Mouse (Mus musculus) kidney, embryonic 15.5 days (tissue): Measurements from ENCODE around the gene Nek1. TPM values are rescaled to one million over a fixed set of nuclear protein-coding genes. Genes with fewer than 3 reads are reported as not detected.

Experiments
- ATAC-seq: fragments of 200-750 bp; cut with Nextera tagmentation; replicated peaks from 2 replicates; pipeline ENCODE4 v1.8.0; 2017; ENCODE audit warnings: moderate TSS enrichment; ENCODE audit not compliant: low FRiP score
- H3K27ac ChIP-seq: fragments of 300-500 bp; sonication (generic); 2 replicates; pipeline ENCODE4 v1.5.1; 2015; ENCODE audit warnings: mild to moderate bottlenecking, inconsistent platforms
- H3K27me3 ChIP-seq: fragments of 300-500 bp; sonication (generic); 2 replicates; pipeline ENCODE4 v1.6.1; 2015; ENCODE audit warnings: inconsistent platforms
- H3K36me3 ChIP-seq: fragments of 300-500 bp; sonication (generic); 2 replicates; pipeline ENCODE4 v1.6.1; 2015; ENCODE audit warnings: inconsistent platforms
- H3K4me1 ChIP-seq: fragments of 300-500 bp; sonication (generic); 2 replicates; pipeline ENCODE4 v1.6.1; 2015; ENCODE audit warnings: inconsistent platforms
- H3K4me2 ChIP-seq: fragments of 300-500 bp; sonication (generic); 2 replicates; pipeline ENCODE4 v1.6.1; 2015; ENCODE audit warnings: moderate library complexity, mild to moderate bottlenecking, inconsistent platforms
- H3K4me3 ChIP-seq: fragments of 300-500 bp; sonication (generic); replicated peaks from 2 replicates; pipeline ENCODE4 v1.5.1; 2015; ENCODE audit warnings: mild to moderate bottlenecking, inconsistent platforms
- H3K9ac ChIP-seq: fragments of 300-500 bp; sonication (generic); 2 replicates; pipeline ENCODE4 v1.6.1; 2015; ENCODE audit warnings: mild to moderate bottlenecking, inconsistent platforms
- H3K9me3 ChIP-seq: fragments of 300-500 bp; sonication (generic); replicated peaks from 2 replicates; pipeline ENCODE4 v1.6.1; 2016; ENCODE audit warnings: inconsistent platforms
- WGBS: fragments of 180-500 bp; shearing (Covaris S2); methylation state at CpG from one replicate; pipeline ENCODE4 v1.1.7; 2015; ENCODE audit warnings: mixed read lengths; 5-methylcytosine and 5-hydroxymethylcytosine counted together
- polyA plus RNA-seq: library from polyadenylated mRNA; unstranded; fragments of >200 nt; fragmentation: Nextera tagmentation; extraction: Ambion mirVana; gene quantifications from 2 replicates; pipeline ENCODE4 v1.2.1, GENCODE M21; 2015

Gene Nek1
- polyA plus RNA-seq, 1 experiment from 2014 or later: 20.3 TPM

- H3K36me3 ChIP-seq: peaks cover 8% of the 10 kb centered on the region
- peak overlapping the region; percentile 96 for H3K27ac ChIP-seq
- peak overlapping the region; percentile 61 for H3K4me2 ChIP-seq
- WGBS: 5% methylated on average over 12 of the region's 12 CpGs
- peaks cover 6% of the 10 kb centered on the region; the same call in 1 of the 2 replicates for H3K4me1 ChIP-seq
- H3K27me3 ChIP-seq: no peaks in the 10 kb centered on the region
- no peak; the same call in 1 of the 2 replicates for ATAC-seq
- H3K9me3 ChIP-seq: peaks cover 4% of the 10 kb centered on the region; the same call in 1 of the 2 replicates
- peak overlapping the region; percentile 87 for H3K4me3 ChIP-seq
- peak overlapping the region; percentile 72 for H3K9ac ChIP-seq
These were observed 618 bp downstream of the Nek1 start for GRCm38 (mm10) chr8:60993639-60993986.

DNA sequence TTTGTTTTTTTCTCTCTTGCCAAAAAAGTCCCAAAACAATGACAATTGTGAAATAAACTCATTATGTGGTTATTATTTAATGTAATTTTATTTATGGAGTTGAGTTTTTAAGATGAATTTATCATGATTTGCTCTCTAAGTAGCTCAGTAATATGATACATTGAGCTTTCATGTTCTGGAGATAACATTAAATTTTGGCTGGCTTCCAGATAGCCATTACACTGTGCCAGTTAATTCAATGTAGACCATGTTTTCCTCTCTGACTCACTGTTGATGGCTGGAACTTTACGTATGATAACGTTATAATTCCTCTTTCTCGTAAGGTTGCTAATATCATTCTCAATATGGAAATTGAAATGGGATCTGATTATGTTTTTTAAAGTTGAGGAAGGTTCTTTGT, 3.5 kb downstream of the Nek1 start:
- Histone ChIP-seq H3K4me2 (no peak overlapping the region), H3K27ac (no peak overlapping the region), H3K9ac (no peak overlapping the region), H3K4me3 (no peak overlapping the region), H3K27me3 (no peaks in the 10 kb centered on the region), H3K4me1 (peaks cover 6% of the 10 kb centered on the region; the same call in 1 of the 2 replicates), H3K9me3 (peaks cover 5% of the 10 kb centered on the region; the same call in 1 of the 2 replicates), H3K36me3 (peaks cover 10% of the 10 kb centered on the region)
- WGBS: 80% methylated on average over 3 of the region's 3 CpGs
- no peak for ATAC-seq

DNA sequence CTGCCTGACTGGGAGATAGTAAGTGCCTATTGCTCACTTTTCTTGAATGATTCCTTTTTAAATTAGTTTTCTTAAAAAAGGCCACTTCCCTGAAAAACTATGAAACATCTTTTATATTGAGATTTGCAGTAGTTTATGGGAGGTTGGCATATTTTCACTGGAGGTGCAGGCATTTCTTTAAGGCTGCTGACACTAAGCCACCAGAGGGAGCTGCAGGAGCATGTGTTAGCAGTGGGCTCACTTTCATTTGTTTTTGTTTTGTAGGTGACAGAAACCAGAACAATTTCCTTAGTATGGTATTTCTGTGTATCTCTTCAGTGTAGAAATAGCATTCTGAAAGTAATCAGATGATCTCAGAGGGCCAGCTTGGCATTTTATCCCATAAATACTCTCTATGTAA, 49.0 kb downstream of the Nek1 start:
- H3K9me3 ChIP-seq: no peaks in the 10 kb centered on the region
- H3K9ac ChIP-seq: no peak overlapping the region
- no peak overlapping the region for H3K4me3 ChIP-seq
- H3K27me3 ChIP-seq: no peaks in the 10 kb centered on the region
- no peaks in the 10 kb centered on the region for H3K4me1 ChIP-seq
- H3K36me3 ChIP-seq: peaks cover 7% of the 10 kb centered on the region
- H3K4me2 ChIP-seq: no peak overlapping the region
- no peak overlapping the region for H3K27ac ChIP-seq
- ATAC-seq: no peak

DNA sequence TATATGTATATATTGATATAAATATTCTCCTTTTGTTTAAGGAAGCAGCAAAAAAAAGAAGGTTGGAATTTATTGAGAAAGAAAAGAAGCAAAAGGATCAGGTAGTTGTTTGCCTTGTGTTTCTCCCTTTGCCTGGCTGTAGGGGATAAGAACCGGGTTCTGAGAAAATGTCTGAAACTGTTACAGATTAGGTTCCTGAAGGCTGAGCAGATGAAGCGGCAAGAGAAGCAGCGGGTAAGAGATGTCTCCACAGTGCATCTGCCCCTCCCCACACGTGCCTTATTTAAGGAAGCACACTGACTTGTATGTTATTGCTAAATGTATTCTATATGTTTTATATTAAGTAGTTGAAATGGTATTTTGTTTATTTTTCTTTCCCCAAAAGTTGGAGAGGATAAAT, 50.9 kb downstream of the Nek1 start:
- Histone ChIP-seq H3K9me3 (no peaks in the 10 kb centered on the region), H3K36me3 (peaks cover 3% of the 10 kb centered on the region; the same call in 1 of the 2 replicates), H3K27ac (no peak overlapping the region), H3K4me1 (no peaks in the 10 kb centered on the region), H3K27me3 (no peaks in the 10 kb centered on the region), H3K4me2 (no peak overlapping the region), H3K4me3 (no peak overlapping the region), H3K9ac (no peak overlapping the region)
- no peak for ATAC-seq
- WGBS: 83% methylated on average over 4 of the region's 4 CpGs

DNA sequence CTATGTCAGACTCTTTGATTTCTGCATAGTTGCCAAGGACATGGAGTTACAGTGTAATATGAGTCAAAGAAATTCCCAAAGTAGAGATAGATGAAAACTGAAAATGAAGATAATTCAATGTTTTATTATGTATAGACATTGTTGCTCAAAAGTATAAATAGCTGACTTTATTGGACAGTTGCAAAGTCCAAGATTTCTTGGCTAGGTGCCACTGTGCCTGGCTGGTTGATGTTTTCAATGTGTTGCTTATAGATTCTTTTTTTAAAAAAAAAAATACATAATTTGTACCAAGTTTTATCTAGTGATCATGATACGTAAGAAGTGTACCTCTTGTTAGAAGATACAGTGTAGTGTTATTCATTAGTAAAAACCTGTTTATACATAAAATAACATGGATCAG, 53.8 kb downstream of the Nek1 start:
- Histone ChIP-seq H3K36me3 (peaks cover 8% of the 10 kb centered on the region; the same call in 1 of the 2 replicates), H3K27ac (no peak overlapping the region), H3K9ac (no peak overlapping the region), H3K4me3 (no peak overlapping the region), H3K4me1 (no peaks in the 10 kb centered on the region), H3K27me3 (no peaks in the 10 kb centered on the region), H3K9me3 (no peaks in the 10 kb centered on the region), H3K4me2 (no peak overlapping the region)
- no peak for ATAC-seq
- 88% methylated on average over 1 of the region's 1 CpGs for WGBS

GRCm38 (mm10) chr8:61053017-61053416, 60.0 kb downstream of the Nek1 start:
- Histone ChIP-seq H3K27me3 (no peaks in the 10 kb centered on the region), H3K4me3 (no peak overlapping the region)
- WGBS: 93% methylated on average over 1 of the region's 1 CpGs

DNA sequence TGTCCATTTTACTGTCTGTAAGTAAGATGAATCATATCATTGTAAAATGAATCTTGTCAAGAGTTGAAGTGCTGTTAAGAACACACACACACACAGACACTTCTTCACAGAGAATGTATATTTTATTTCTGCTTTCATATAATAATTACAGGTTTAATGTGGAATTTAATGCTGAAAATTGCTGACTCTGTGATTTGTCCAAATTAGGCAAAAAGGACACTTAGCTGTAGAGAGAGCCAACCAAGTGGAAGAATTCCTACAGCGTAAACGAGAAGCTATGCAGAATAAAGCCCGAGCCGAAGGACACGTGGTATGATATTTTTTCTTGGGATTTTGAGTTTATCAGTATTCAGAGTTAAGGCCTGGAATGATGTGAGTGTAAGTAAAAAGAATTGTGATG, 61.3 kb downstream of the Nek1 start:
- Histone ChIP-seq H3K9ac (no peak overlapping the region), H3K4me3 (no peak overlapping the region), H3K36me3 (peaks cover 8% of the 10 kb centered on the region; the same call in 1 of the 2 replicates), H3K27ac (no peak overlapping the region), H3K9me3 (no peaks in the 10 kb centered on the region), H3K4me1 (0 out of 2 replicates have a peak, but pooled peaks cover 2% of the 10 kb centered on the region), H3K27me3 (no peaks in the 10 kb centered on the region), H3K4me2 (no peak overlapping the region)
- WGBS: 93% methylated on average over 5 of the region's 5 CpGs
- no peak for ATAC-seq

More at GRCm38 (mm10) chr8:61053017-61053416, 60.0 kb downstream of the Nek1 start:
- Histone ChIP-seq H3K9me3 (no peaks in the 10 kb centered on the region), H3K36me3 (peaks cover 8% of the 10 kb centered on the region; the same call in 1 of the 2 replicates), H3K27ac (no peak overlapping the region), H3K4me2 (no peak overlapping the region), H3K4me1 (0 out of 2 replicates have a peak, but pooled peaks cover 2% of the 10 kb centered on the region), H3K9ac (no peak overlapping the region)
- no peak for ATAC-seq

GRCm38 (mm10) chr8:61056997-61057396, 64.0 kb downstream of the Nek1 start:
- Histone ChIP-seq H3K4me1 (0 out of 2 replicates have a peak, but pooled peaks cover 2% of the 10 kb centered on the region), H3K9ac (no peak overlapping the region), H3K27ac (peak overlapping the region; percentile 62), H3K9me3 (no peaks in the 10 kb centered on the region), H3K36me3 (0 out of 2 replicates have a peak, but pooled peaks cover under 1% of the 10 kb centered on the region), H3K4me2 (no peak overlapping the region), H3K4me3 (no peak overlapping the region), H3K27me3 (no peaks in the 10 kb centered on the region)
- 47% methylated on average over 3 of the region's 3 CpGs for WGBS
- no peak for ATAC-seq

- H3K4me2 ChIP-seq: no peak overlapping the region
- no peak overlapping the region for H3K9ac ChIP-seq
- H3K27ac ChIP-seq: no peak overlapping the region
- 0 out of 2 replicates have a peak, but pooled peaks cover 2% of the 10 kb centered on the region for H3K4me1 ChIP-seq
- H3K4me3 ChIP-seq: no peak overlapping the region
- H3K9me3 ChIP-seq: no peaks in the 10 kb centered on the region
- H3K36me3 ChIP-seq: no peaks in the 10 kb centered on the region
- ATAC-seq: no peak
- no peaks in the 10 kb centered on the region for H3K27me3 ChIP-seq
These were observed 66.1 kb downstream of the Nek1 start for GRCm38 (mm10) chr8:61059143-61059542.

GRCm38 (mm10) chr8:61060412-61060811, 67.4 kb downstream of the Nek1 start:
- Histone ChIP-seq H3K4me1 (0 out of 2 replicates have a peak, but pooled peaks cover 2% of the 10 kb centered on the region), H3K9me3 (no peaks in the 10 kb centered on the region), H3K4me3 (no peak overlapping the region), H3K9ac (no peak overlapping the region), H3K4me2 (no peak overlapping the region), H3K27me3 (no peaks in the 10 kb centered on the region), H3K27ac (no peak overlapping the region), H3K36me3 (no peaks in the 10 kb centered on the region)
- ATAC-seq: no peak
- 67% methylated on average over 7 of the region's 7 CpGs for WGBS

DNA sequence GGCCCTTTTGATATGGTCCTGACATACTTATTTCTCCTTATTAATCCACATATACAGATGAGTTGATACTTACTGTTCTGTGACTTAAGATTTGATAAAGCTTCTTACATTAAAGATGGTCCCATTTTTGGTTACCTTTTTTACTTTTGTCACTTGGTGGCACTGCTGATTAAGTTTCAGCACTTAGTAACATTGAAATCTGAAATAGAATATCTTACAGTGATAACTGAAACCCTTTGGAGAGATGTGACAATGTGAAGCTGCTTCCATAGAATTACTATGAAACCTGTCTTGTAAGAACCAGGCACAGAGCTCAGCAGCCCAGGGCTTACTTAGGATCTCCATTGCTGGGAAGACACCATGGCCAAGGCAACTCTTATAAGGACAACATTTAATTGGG, 82.1 kb downstream of the Nek1 start:
- Histone ChIP-seq H3K9me3 (no peaks in the 10 kb centered on the region), H3K4me2 (no peak overlapping the region), H3K27ac (no peak overlapping the region), H3K9ac (no peak overlapping the region), H3K27me3 (no peaks in the 10 kb centered on the region), H3K4me3 (no peak overlapping the region), H3K4me1 (no peaks in the 10 kb centered on the region), H3K36me3 (peaks cover 35% of the 10 kb centered on the region)
- ATAC-seq: no peak

DNA sequence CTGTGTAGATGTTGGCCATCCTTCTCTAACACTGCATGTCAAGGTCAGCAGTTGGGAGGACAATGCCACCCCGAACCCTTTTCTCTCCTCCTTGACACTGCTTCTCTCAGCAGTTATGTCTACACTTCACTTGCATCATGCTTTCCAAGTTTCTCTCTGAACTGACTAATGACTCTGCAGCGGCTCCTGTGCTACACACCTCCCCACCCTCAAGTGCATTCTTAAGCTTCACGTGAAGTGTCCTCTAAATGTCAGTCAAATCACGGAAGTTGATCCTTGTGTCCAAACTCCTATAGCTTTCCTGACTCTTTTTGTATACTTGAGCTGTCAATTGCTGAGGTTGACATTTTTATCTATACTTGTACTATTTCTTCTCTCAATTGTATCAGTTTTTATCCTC, 117.5 kb downstream of the Nek1 start:
- Histone ChIP-seq H3K9me3 (no peaks in the 10 kb centered on the region), H3K4me1 (no peaks in the 10 kb centered on the region), H3K9ac (no peak overlapping the region), H3K4me2 (no peak overlapping the region), H3K27ac (no peak overlapping the region), H3K4me3 (no peak overlapping the region), H3K36me3 (peaks cover 11% of the 10 kb centered on the region), H3K27me3 (no peaks in the 10 kb centered on the region)
- ATAC-seq: no peak
- 88% methylated on average over 4 of the region's 4 CpGs for WGBS

GRCm38 (mm10) chr8:61111940-61112339, 118.9 kb downstream of the Nek1 start:
- no peaks in the 10 kb centered on the region for H3K27me3 ChIP-seq
- H3K9me3 ChIP-seq: no peaks in the 10 kb centered on the region
- WGBS: 96% methylated on average over 4 of the region's 4 CpGs
- H3K36me3 ChIP-seq: peaks cover 11% of the 10 kb centered on the region
- H3K4me3 ChIP-seq: no peak overlapping the region
- no peak overlapping the region for H3K9ac ChIP-seq
- no peak overlapping the region for H3K4me2 ChIP-seq
- H3K27ac ChIP-seq: no peak overlapping the region
- ATAC-seq: no peak
- no peaks in the 10 kb centered on the region for H3K4me1 ChIP-seq
